Mouse (Mus musculus) heart, embryonic 12.5 days (tissue): Measurements from ENCODE around the gene Ifitm5. TPM values are rescaled to one million over a fixed set of nuclear protein-coding genes. Genes with fewer than 3 reads are reported as not detected.

Experiments
- ATAC-seq: fragments of 200-750 bp; cut with Nextera tagmentation; 2 replicates; pipeline ENCODE4 v1.8.0; 2017; ENCODE audit warnings: moderate TSS enrichment, moderate library complexity; ENCODE audit not compliant: insufficient number of reproducible peaks, low FRiP score
- H3K27ac ChIP-seq: fragments of 300-500 bp; sonication (generic); 2 replicates; pipeline ENCODE4 v1.5.1; 2016; ENCODE audit warnings: mild to moderate bottlenecking, moderate library complexity; ENCODE audit not compliant: poor library complexity, severe bottlenecking
- H3K27me3 ChIP-seq: fragments of 300-500 bp; sonication (generic); replicated peaks from 2 replicates; pipeline ENCODE4 v1.6.1; 2016; ENCODE audit warnings: mild to moderate bottlenecking, moderate library complexity
- H3K36me3 ChIP-seq: fragments of 300-500 bp; sonication (generic); 2 replicates; pipeline ENCODE4 v1.6.1; 2016; ENCODE audit warnings: mild to moderate bottlenecking, moderate library complexity
- H3K4me1 ChIP-seq: fragments of 300-500 bp; sonication (generic); replicated peaks from 2 replicates; pipeline ENCODE4 v1.6.1; 2016; ENCODE audit warnings: mild to moderate bottlenecking
- H3K4me2 ChIP-seq: fragments of 300-500 bp; sonication (generic); 2 replicates; pipeline ENCODE4 v1.6.1; 2016; ENCODE audit warnings: mild to moderate bottlenecking, moderate library complexity
- H3K4me3 ChIP-seq: fragments of 300-500 bp; sonication (generic); 2 replicates; pipeline ENCODE4 v1.5.1; 2016; ENCODE audit warnings: mild to moderate bottlenecking
- H3K9ac ChIP-seq: fragments of 300-500 bp; sonication (generic); 2 replicates; pipeline ENCODE4 v1.6.1; 2016; ENCODE audit warnings: mild to moderate bottlenecking, moderate library complexity
- H3K9me3 ChIP-seq: fragments of 300-500 bp; sonication (generic); replicated peaks from 2 replicates; pipeline ENCODE4 v1.6.1; 2016; ENCODE audit warnings: mild to moderate bottlenecking, moderate library complexity
- WGBS: fragments of 180-500 bp; shearing (Covaris S2); methylation state at CpG from one replicate; pipeline ENCODE4 v1.1.7; 2016; 5-methylcytosine and 5-hydroxymethylcytosine counted together
- polyA plus RNA-seq: library from polyadenylated mRNA; unstranded; fragments of >200 nt; fragmentation: Nextera tagmentation; extraction: Ambion mirVana; gene quantifications from 2 replicates; pipeline ENCODE4 v1.2.1, GENCODE M21; 2016

Ifitm5 gene
- polyA plus RNA-seq, 1 experiment from 2014 or later = 2.0 TPM

- Histone ChIP-seq H3K9me3 (no peaks in the 10 kb centered on the region), H3K4me1 (no peaks in the 10 kb centered on the region), H3K27ac (no peak overlapping the region), H3K9ac (no peak overlapping the region), H3K4me2 (no peak overlapping the region), H3K36me3 (no peaks in the 10 kb centered on the region), H3K27me3 (peaks cover 25% of the 10 kb centered on the region), H3K4me3 (no peak overlapping the region)
- 77% methylated on average over 5 of the region's 5 CpGs for WGBS
- no peak for ATAC-seq
Observed at GRCm38 (mm10) chr7:140912846-140913482, 37.1 kb downstream of the Ifitm5 start.

- Histone ChIP-seq H3K27ac (no peak overlapping the region), H3K9ac (no peak overlapping the region), H3K4me1 (no peaks in the 10 kb centered on the region), H3K4me3 (no peak overlapping the region), H3K9me3 (no peaks in the 10 kb centered on the region), H3K4me2 (no peak overlapping the region), H3K27me3 (peaks cover 20% of the 10 kb centered on the region), H3K36me3 (no peaks in the 10 kb centered on the region)
- 62% methylated on average over 3 of the region's 3 CpGs for WGBS
- no peak for ATAC-seq
Observed at GRCm38 (mm10) chr7:140912293-140912692, 37.8 kb downstream of the Ifitm5 start.

GRCm38 (mm10) chr7:140908634-140909107 is 41.4 kb downstream of the Ifitm5 start:
- no peaks in the 10 kb centered on the region for H3K36me3 ChIP-seq
- WGBS = 2% methylated on average over 19 of the region's 19 CpGs
- 0 out of 2 replicates have a peak, but pooled peaks cover 16% of the 10 kb centered on the region for H3K27me3 ChIP-seq
- ATAC-seq = peak; percentile 74
- H3K4me3 ChIP-seq = peak overlapping the region; percentile 48
- no peaks in the 10 kb centered on the region for H3K4me1 ChIP-seq
- no peaks in the 10 kb centered on the region for H3K9me3 ChIP-seq
- H3K9ac ChIP-seq = peak overlapping the region; percentile 67
- no peak overlapping the region for H3K27ac ChIP-seq
- peak overlapping the region; percentile 82 for H3K4me2 ChIP-seq

GRCm38 (mm10) chr7:140908181-140908580 is 41.9 kb downstream of the Ifitm5 start:
- no peak overlapping the region for H3K9ac ChIP-seq
- no peaks in the 10 kb centered on the region for H3K36me3 ChIP-seq
- H3K4me3 ChIP-seq = no peak overlapping the region
- no peak for ATAC-seq
- no peak overlapping the region for H3K27ac ChIP-seq
- WGBS = 47% methylated on average over 7 of the region's 7 CpGs
- H3K27me3 ChIP-seq = 0 out of 2 replicates have a peak, but pooled peaks cover 16% of the 10 kb centered on the region
- no peaks in the 10 kb centered on the region for H3K9me3 ChIP-seq
- no peak overlapping the region for H3K4me2 ChIP-seq
- no peaks in the 10 kb centered on the region for H3K4me1 ChIP-seq

- no peaks in the 10 kb centered on the region for H3K9me3 ChIP-seq
- no peaks in the 10 kb centered on the region for H3K36me3 ChIP-seq
- 77% methylated on average over 7 of the region's 7 CpGs for WGBS
- H3K4me2 ChIP-seq = no peak overlapping the region
- H3K27ac ChIP-seq = no peak overlapping the region
- ATAC-seq = no peak
- H3K27me3 ChIP-seq = 0 out of 2 replicates have a peak, but pooled peaks cover 11% of the 10 kb centered on the region
- no peak overlapping the region for H3K4me3 ChIP-seq
- H3K4me1 ChIP-seq = no peaks in the 10 kb centered on the region
- no peak overlapping the region for H3K9ac ChIP-seq
Observed at GRCm38 (mm10) chr7:140907697-140908096, 42.4 kb downstream of the Ifitm5 start.

GRCm38 (mm10) chr7:140907131-140907530 is 43.0 kb downstream of the Ifitm5 start:
- H3K4me3 ChIP-seq = no peak overlapping the region
- ATAC-seq = no peak
- no peaks in the 10 kb centered on the region for H3K4me1 ChIP-seq
- H3K36me3 ChIP-seq = no peaks in the 10 kb centered on the region
- 75% methylated on average over 13 of the region's 13 CpGs for WGBS
- no peak overlapping the region for H3K4me2 ChIP-seq
- H3K9ac ChIP-seq = no peak overlapping the region
- 0 out of 2 replicates have a peak, but pooled peaks cover 7% of the 10 kb centered on the region for H3K27me3 ChIP-seq
- no peaks in the 10 kb centered on the region for H3K9me3 ChIP-seq
- H3K27ac ChIP-seq = no peak overlapping the region

GRCm38 (mm10) chr7:140905642-140906081 is 44.4 kb downstream of the Ifitm5 start:
- H3K4me1 ChIP-seq = peaks cover 5% of the 10 kb centered on the region; the same call in 1 of the 2 replicates
- no peak overlapping the region for H3K9ac ChIP-seq
- no peak overlapping the region for H3K27ac ChIP-seq
- H3K36me3 ChIP-seq = no peaks in the 10 kb centered on the region
- no peak overlapping the region for H3K4me2 ChIP-seq
- no peaks in the 10 kb centered on the region for H3K9me3 ChIP-seq
- no peak overlapping the region for H3K4me3 ChIP-seq
- 46% methylated on average over 2 of the region's 2 CpGs for WGBS
- 0 out of 2 replicates have a peak, but pooled peaks cover 4% of the 10 kb centered on the region for H3K27me3 ChIP-seq
- ATAC-seq = no peak

- Histone ChIP-seq H3K27me3 (0 out of 2 replicates have a peak, but pooled peaks cover 4% of the 10 kb centered on the region), H3K9ac (0 out of 2 replicates have a peak overlapping the region, but pooled peaks have one; percentile 32), H3K4me3 (no peak overlapping the region), H3K4me2 (no peak overlapping the region), H3K9me3 (no peaks in the 10 kb centered on the region), H3K27ac (no peak overlapping the region), H3K36me3 (peaks cover 12% of the 10 kb centered on the region), H3K4me1 (peaks cover 20% of the 10 kb centered on the region)
- 27% methylated on average over 13 of the region's 13 CpGs for WGBS
- peak; percentile 34; the same call in 1 of the 2 replicates for ATAC-seq
Observed at GRCm38 (mm10) chr7:140903212-140903611, 46.9 kb downstream of the Ifitm5 start.

GRCm38 (mm10) chr7:140902036-140902875 is 47.8 kb downstream of the Ifitm5 start:
- ATAC-seq = no peak
- Histone ChIP-seq H3K4me2 (no peak overlapping the region), H3K27ac (no peak overlapping the region), H3K9ac (no peak overlapping the region), H3K27me3 (0 out of 2 replicates have a peak, but pooled peaks cover 4% of the 10 kb centered on the region), H3K4me1 (peaks cover 20% of the 10 kb centered on the region), H3K9me3 (no peaks in the 10 kb centered on the region), H3K36me3 (peaks cover 21% of the 10 kb centered on the region), H3K4me3 (no peak overlapping the region)
- 81% methylated on average over 15 of the region's 15 CpGs for WGBS

- WGBS = 52% methylated on average over 10 of the region's 10 CpGs
- Histone ChIP-seq H3K27ac (peak within 1 kb of the TSS; percentile 71), H3K4me2 (peak within 1 kb of the TSS; percentile 57), H3K9me3 (no peaks in the 10 kb centered on the region), H3K27me3 (0 out of 2 replicates have a peak, but pooled peaks cover 4% of the 10 kb centered on the region), H3K4me3 (peak within 1 kb of the TSS; percentile 20), H3K4me1 (peaks cover 20% of the 10 kb centered on the region), H3K36me3 (peaks cover 36% of the 10 kb centered on the region), H3K9ac (peak within 1 kb of the TSS; percentile 52)
- ATAC-seq = no peak
Observed at GRCm38 (mm10) chr7:140900220-140900619, 49.9 kb downstream of the Ifitm5 start, which contains the start of gene Cox8b. Cox8b (minus strand) TSS chr7:140900446.

- Histone ChIP-seq H3K4me2 (no peak overlapping the region), H3K9ac (no peak overlapping the region), H3K27ac (0 out of 2 replicates have a peak overlapping the region, but pooled peaks have one; percentile 9), H3K36me3 (peaks cover 45% of the 10 kb centered on the region), H3K27me3 (0 out of 2 replicates have a peak, but pooled peaks cover 1% of the 10 kb centered on the region), H3K4me1 (peaks cover 20% of the 10 kb centered on the region), H3K4me3 (no peak overlapping the region), H3K9me3 (no peaks in the 10 kb centered on the region)
- WGBS = 67% methylated on average over 3 of the region's 3 CpGs
- no peak for ATAC-seq
Observed at GRCm38 (mm10) chr7:140899121-140899520, 51.0 kb downstream of the Ifitm5 start.
